Mouse (Mus musculus) cerebellum, adult 2 months (tissue): ENCODE measurements around the gene B3galnt2.

ENCODE experiments used
- CTCF ChIP-seq: fragments of 200-500 bp; IDR thresholded peaks from 2 replicates; pipeline ENCODE4 v1.5.1; 2011; ENCODE audit warnings: low read depth, mild to moderate bottlenecking, control low read depth, low read length, moderate library complexity, borderline replicate concordance; ENCODE audit not compliant: insufficient read depth
- POLR2A ChIP-seq: fragments of 200-500 bp; IDR thresholded peaks from 2 replicates; pipeline ENCODE4 v1.6.1; 2011; ENCODE audit warnings: low read length, control low read depth, borderline replicate concordance; ENCODE audit not compliant: insufficient read depth

DNA sequence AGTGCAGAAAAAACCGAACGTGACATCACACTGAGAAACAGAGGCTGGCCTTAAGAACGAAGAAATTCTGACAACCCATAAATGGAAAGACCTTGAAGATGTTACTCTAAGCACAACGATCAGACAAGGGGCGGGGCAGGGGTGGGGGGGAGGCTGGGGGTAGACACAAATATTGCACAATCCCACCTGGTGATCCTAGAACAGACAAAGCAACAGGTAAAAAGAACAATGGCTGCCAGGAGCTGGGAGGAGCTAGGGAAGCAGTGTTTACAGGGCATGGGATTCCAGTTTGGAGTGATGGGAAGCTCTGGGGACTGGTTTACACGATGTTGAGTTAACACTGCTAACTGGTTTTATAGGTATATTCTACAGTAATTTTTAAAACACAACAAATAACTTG, 61.3 kb downstream of the B3galnt2 start:
- TF ChIP-seq CTCF, result no peak
- TF ChIP-seq POLR2A, result no peak
